Mouse (Mus musculus): Measurements from ENCODE around the gene Srgap2. TPM values are rescaled to one million over a fixed set of nuclear protein-coding genes. Genes with fewer than 3 reads are reported as not detected.

Gene Srgap2
- total and polyA plus RNA-seq, 2 experiments from 2014 or later: 5.9 to 18.1 TPM

- DNase-seq (ENCODE audit: low spot score) (no peak), ATAC-seq (ENCODE audit: insufficient read depth, low read depth) (no peak)
- Histone ChIP-seq H3K27me3 (ENCODE audit: control insufficient read depth, insufficient read depth, low read length) (no peaks in the 10 kb centered on the region), H3K4me1 (ENCODE audit: control insufficient read depth, insufficient read depth) (peaks cover 32% of the 10 kb centered on the region), H3K27ac (ENCODE audit: low read depth) (peak overlapping the region; percentile 11; the same call in 1 of the 2 replicates), H3K36me3 (replicated peaks; ENCODE audit: control insufficient read depth, insufficient read depth, low read length) (no peaks in the 10 kb centered on the region), H3K9me3 (replicated peaks; ENCODE audit: control insufficient read depth, low read length) (no peaks in the 10 kb centered on the region), H3K4me3 (ENCODE audit: low read depth, low read length) (no peak overlapping the region), H3K4me2 (ENCODE audit: low read depth, low read length) (no peak overlapping the region), H3K9ac (replicated peaks; ENCODE audit: low read depth, low read length) (no peak overlapping the region)
- TF ChIP-seq CTCF (IDR thresholded peaks at IDR 0.05; ENCODE audit: low read depth): no peak
- TF ChIP-seq EP300 (IDR thresholded peaks at IDR 0.05; ENCODE audit: low read depth): no peak
- WGBS: 49% methylated on average over 4 of the region's 4 CpGs
Observed at GRCm38 (mm10) chr1:131493966-131494898, 32.9 kb downstream of the Srgap2 start.

GRCm38 (mm10) chr1:131492360-131492759 is 34.8 kb downstream of the Srgap2 start:
- no peak for TF ChIP-seq EP300 (IDR thresholded peaks at IDR 0.05; ENCODE audit: low read depth)
- no peak for TF ChIP-seq CTCF (IDR thresholded peaks at IDR 0.05; ENCODE audit: low read depth)
- DNase-seq (ENCODE audit: low spot score) (no peak), ATAC-seq (ENCODE audit: insufficient read depth, low read depth) (no peak)
- peaks cover 38% of the 10 kb centered on the region for H3K4me1 ChIP-seq (ENCODE audit: control insufficient read depth, insufficient read depth)
- H3K9me3 ChIP-seq (replicated peaks; ENCODE audit: control insufficient read depth, low read length): no peaks in the 10 kb centered on the region
- 31% methylated on average over 2 of the region's 2 CpGs for WGBS
- H3K27ac ChIP-seq (ENCODE audit: low read depth): no peak overlapping the region
- no peak overlapping the region for H3K9ac ChIP-seq (replicated peaks; ENCODE audit: low read depth, low read length)
- H3K4me3 ChIP-seq (ENCODE audit: low read depth, low read length): no peak overlapping the region
- H3K27me3 ChIP-seq (ENCODE audit: control insufficient read depth, insufficient read depth, low read length): no peaks in the 10 kb centered on the region
- H3K4me2 ChIP-seq (ENCODE audit: low read depth, low read length): no peak overlapping the region
- H3K36me3 ChIP-seq (replicated peaks; ENCODE audit: control insufficient read depth, insufficient read depth, low read length): no peaks in the 10 kb centered on the region

- ATAC-seq (ENCODE audit: insufficient read depth, low read depth) (no peak), DNase-seq (ENCODE audit: low spot score) (no peak)
- no peaks in the 10 kb centered on the region for H3K36me3 ChIP-seq (replicated peaks; ENCODE audit: control insufficient read depth, insufficient read depth, low read length)
- H3K9ac ChIP-seq (replicated peaks; ENCODE audit: low read depth, low read length): no peak overlapping the region
- H3K27me3 ChIP-seq (ENCODE audit: control insufficient read depth, insufficient read depth, low read length): no peaks in the 10 kb centered on the region
- no peak overlapping the region for H3K4me2 ChIP-seq (ENCODE audit: low read depth, low read length)
- WGBS: 21% methylated on average over 4 of the region's 4 CpGs
- peaks cover 44% of the 10 kb centered on the region for H3K4me1 ChIP-seq (ENCODE audit: control insufficient read depth, insufficient read depth)
- TF ChIP-seq CTCF (IDR thresholded peaks at IDR 0.05; ENCODE audit: low read depth) (no peak), EP300 (IDR thresholded peaks at IDR 0.05; ENCODE audit: low read depth) (no peak)
- no peak overlapping the region for H3K27ac ChIP-seq (ENCODE audit: low read depth)
- H3K9me3 ChIP-seq (replicated peaks; ENCODE audit: control insufficient read depth, low read length): no peaks in the 10 kb centered on the region
- H3K4me3 ChIP-seq (ENCODE audit: low read depth, low read length): no peak overlapping the region
Observed at GRCm38 (mm10) chr1:131491579-131491978, 35.6 kb downstream of the Srgap2 start.

- Histone ChIP-seq H3K4me2 (ENCODE audit: low read depth, low read length) (no peak overlapping the region), H3K27ac (ENCODE audit: low read depth) (no peak overlapping the region), H3K36me3 (replicated peaks; ENCODE audit: control insufficient read depth, insufficient read depth, low read length) (no peaks in the 10 kb centered on the region), H3K9me3 (replicated peaks; ENCODE audit: control insufficient read depth, low read length) (no peaks in the 10 kb centered on the region), H3K4me1 (ENCODE audit: control insufficient read depth, insufficient read depth) (peaks cover 45% of the 10 kb centered on the region), H3K4me3 (ENCODE audit: low read depth, low read length) (no peak overlapping the region), H3K27me3 (ENCODE audit: control insufficient read depth, insufficient read depth, low read length) (no peaks in the 10 kb centered on the region), H3K9ac (replicated peaks; ENCODE audit: low read depth, low read length) (no peak overlapping the region)
- TF ChIP-seq EP300 (IDR thresholded peaks at IDR 0.05; ENCODE audit: low read depth) (no peak), CTCF (IDR thresholded peaks at IDR 0.05; ENCODE audit: low read depth) (no peak)
- 73% methylated on average over 3 of the region's 3 CpGs for WGBS
- DNase-seq (ENCODE audit: low spot score) (peak; percentile 24), ATAC-seq (ENCODE audit: insufficient read depth, low read depth) (no peak)
Observed at GRCm38 (mm10) chr1:131489312-131489711, 37.8 kb downstream of the Srgap2 start.

- no peak overlapping the region for H3K9ac ChIP-seq (replicated peaks; ENCODE audit: low read depth, low read length)
- TF ChIP-seq EP300 (IDR thresholded peaks at IDR 0.05; ENCODE audit: low read depth): no peak
- no peak for TF ChIP-seq CTCF (IDR thresholded peaks at IDR 0.05; ENCODE audit: low read depth)
- no peaks in the 10 kb centered on the region for H3K9me3 ChIP-seq (replicated peaks; ENCODE audit: control insufficient read depth, low read length)
- H3K27me3 ChIP-seq (ENCODE audit: control insufficient read depth, insufficient read depth, low read length): no peaks in the 10 kb centered on the region
- no peak overlapping the region for H3K27ac ChIP-seq (ENCODE audit: low read depth)
- no peak overlapping the region for H3K4me2 ChIP-seq (ENCODE audit: low read depth, low read length)
- ATAC-seq (ENCODE audit: insufficient read depth, low read depth) (no peak), DNase-seq (ENCODE audit: low spot score) (no peak)
- no peak overlapping the region for H3K4me3 ChIP-seq (ENCODE audit: low read depth, low read length)
- peaks cover 19% of the 10 kb centered on the region for H3K4me1 ChIP-seq (ENCODE audit: control insufficient read depth, insufficient read depth)
- 37% methylated on average over 5 of the region's 5 CpGs for WGBS
- H3K36me3 ChIP-seq (replicated peaks; ENCODE audit: control insufficient read depth, insufficient read depth, low read length): no peaks in the 10 kb centered on the region
Observed at GRCm38 (mm10) chr1:131486094-131486850, 40.9 kb downstream of the Srgap2 start.
